Mouse (Mus musculus) intestine, embryonic 16.5 days (tissue): ENCODE measurements around the gene Acot8. TPM values are rescaled to one million over a fixed set of nuclear protein-coding genes. Genes with fewer than 3 reads are reported as not detected.
A peak's percentile ranks its signal among the peaks of the same experiment; 100 is the strongest.

Source experiments
- ATAC-seq: fragments of 200-750 bp; cut with Nextera tagmentation; 2 replicates; pipeline ENCODE4 v1.8.0; 2017; ENCODE audit warnings: moderate TSS enrichment, moderate library complexity
- H3K27ac ChIP-seq: fragments of 300-500 bp; sonication (generic); 2 replicates; pipeline ENCODE4 v1.5.1; 2014; ENCODE audit warnings: mild to moderate bottlenecking, low read length
- H3K27me3 ChIP-seq: fragments of 300-500 bp; sonication (generic); replicated peaks from 2 replicates; pipeline ENCODE4 v1.6.1; 2014; ENCODE audit warnings: low read length, control low read depth, mixed read lengths; ENCODE audit not compliant: control insufficient read depth, insufficient read depth
- H3K36me3 ChIP-seq: fragments of 300-500 bp; sonication (generic); 2 replicates; pipeline ENCODE4 v1.6.1; 2014; ENCODE audit warnings: low read length, control low read depth; ENCODE audit not compliant: control insufficient read depth, insufficient read depth
- H3K4me1 ChIP-seq: fragments of 300-500 bp; sonication (generic); 2 replicates; pipeline ENCODE4 v1.6.1; 2014; ENCODE audit warnings: low read length, control low read depth, mixed read lengths; ENCODE audit not compliant: control insufficient read depth, insufficient read depth
- H3K4me2 ChIP-seq: fragments of 300-500 bp; sonication (generic); 2 replicates; pipeline ENCODE4 v1.6.1; 2014; ENCODE audit warnings: low read depth, low read length, control low read depth
- H3K4me3 ChIP-seq: fragments of 300-500 bp; sonication (generic); 2 replicates; pipeline ENCODE4 v1.5.1; 2014; ENCODE audit warnings: mild to moderate bottlenecking, low read length
- H3K9ac ChIP-seq: fragments of 300-500 bp; sonication (generic); 2 replicates; pipeline ENCODE4 v1.6.1; 2014; ENCODE audit warnings: low read depth, low read length
- H3K9me3 ChIP-seq: fragments of 300-500 bp; sonication (generic); 2 replicates; pipeline ENCODE4 v1.6.1; 2016; ENCODE audit warnings: low read length, control low read depth; ENCODE audit not compliant: control insufficient read depth
- WGBS: fragments of 180-500 bp; shearing (Covaris S2); extraction: QIAGEN DNeasy Blood & Tissue Kit; methylation state at CpG from one replicate; pipeline ENCODE4 v1.1.7; 2014; 5-methylcytosine and 5-hydroxymethylcytosine counted together
- polyA plus RNA-seq: library from polyadenylated mRNA; unstranded; fragments of >200 nt; fragmentation: Nextera tagmentation; extraction: Ambion mirVana; gene quantifications from 2 replicates; pipeline ENCODE4 v1.2.1, GENCODE M21; 2015

The Acot8 gene
- polyA plus RNA-seq, 1 experiment from 2014 or later, result 37.5 TPM

DNA sequence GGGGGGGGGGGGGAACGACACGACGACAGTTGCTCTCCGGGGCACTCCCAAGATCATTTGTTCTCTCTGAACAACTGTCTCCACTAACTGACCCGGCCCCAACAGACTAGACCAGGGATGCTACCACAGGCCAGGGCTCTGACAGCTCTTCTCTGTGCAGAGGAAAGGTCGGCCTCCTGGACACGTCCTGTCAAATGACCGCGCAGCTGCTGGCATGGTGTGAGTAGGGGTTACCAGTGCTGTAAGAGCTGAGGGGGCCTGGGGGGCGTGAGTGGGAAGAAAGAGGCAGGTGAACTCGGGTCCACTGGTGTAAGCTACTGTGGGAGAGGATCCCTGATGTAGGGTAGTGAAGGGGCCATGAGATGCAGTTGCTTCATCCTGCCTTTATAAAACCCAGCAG, 46.8 kb downstream of the Acot8 start:
- H3K36me3 ChIP-seq, result peaks cover 24% of the 10 kb centered on the region
- no peak overlapping the region for H3K27ac ChIP-seq

DNA sequence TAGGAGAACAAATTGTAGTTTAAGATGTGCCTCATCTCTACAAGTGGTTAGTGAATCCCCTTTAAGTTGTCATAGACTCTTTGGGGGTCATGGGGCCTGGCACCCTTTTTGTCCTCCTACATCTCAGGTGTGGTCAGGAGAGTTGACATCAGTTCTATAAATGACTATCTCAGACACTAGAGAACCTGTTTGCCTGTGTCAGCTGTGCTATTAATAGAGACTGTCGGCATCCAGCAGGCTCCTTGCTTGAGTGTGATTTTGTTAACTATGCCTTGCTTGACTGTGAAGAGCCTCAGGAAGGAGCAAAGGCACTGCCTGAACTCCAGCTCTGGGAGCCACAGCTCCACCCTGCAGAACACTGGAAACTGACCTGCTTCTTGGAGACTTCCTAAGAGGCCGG, 49.9 kb downstream of the Acot8 start:
- no peak overlapping the region for H3K27ac ChIP-seq
- H3K9me3 ChIP-seq, result no peaks in the 10 kb centered on the region
- WGBS, result 86% methylated on average over 2 of the region's 2 CpGs
- H3K9ac ChIP-seq, result no peak overlapping the region
- no peaks in the 10 kb centered on the region for H3K4me1 ChIP-seq
- no peak for ATAC-seq
- H3K27me3 ChIP-seq, result no peaks in the 10 kb centered on the region
- no peak overlapping the region for H3K4me2 ChIP-seq
- peaks cover 19% of the 10 kb centered on the region for H3K36me3 ChIP-seq
- H3K4me3 ChIP-seq, result no peak overlapping the region

More for the DNA sequence above, 46.8 kb downstream of the Acot8 start:
- no peak overlapping the region for H3K9ac ChIP-seq
- no peaks in the 10 kb centered on the region for H3K27me3 ChIP-seq
- no peaks in the 10 kb centered on the region for H3K9me3 ChIP-seq
- no peak for ATAC-seq
- no peak overlapping the region for H3K4me2 ChIP-seq
- H3K4me1 ChIP-seq, result no peaks in the 10 kb centered on the region
- no peak overlapping the region for H3K4me3 ChIP-seq
- 89% methylated on average over 11 of the region's 11 CpGs for WGBS

DNA sequence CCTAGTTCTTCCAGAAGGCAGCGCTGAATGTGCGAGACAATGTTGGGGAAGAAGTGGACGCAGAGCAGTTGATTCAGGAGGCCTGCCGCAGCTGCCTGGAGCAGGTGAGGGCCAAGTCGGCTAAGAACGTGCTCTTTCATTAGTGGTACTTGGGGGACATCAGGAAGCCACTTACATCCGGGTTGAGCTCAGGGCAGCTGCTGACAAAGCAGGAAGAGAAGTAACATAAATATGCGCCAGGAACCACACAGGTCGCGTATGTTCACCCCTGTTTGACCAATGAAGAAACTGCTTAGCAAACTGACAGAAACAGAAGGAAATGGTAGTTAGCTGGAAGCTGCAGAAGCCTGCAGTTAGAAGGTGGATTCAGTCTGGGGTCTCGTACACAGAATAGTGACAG, 50.6 kb downstream of the Acot8 start:
- no peak overlapping the region for H3K9ac ChIP-seq
- peaks cover 19% of the 10 kb centered on the region for H3K36me3 ChIP-seq
- no peaks in the 10 kb centered on the region for H3K27me3 ChIP-seq
- no peak overlapping the region for H3K27ac ChIP-seq
- WGBS, result 80% methylated on average over 11 of the region's 11 CpGs
- no peaks in the 10 kb centered on the region for H3K4me1 ChIP-seq
- H3K4me2 ChIP-seq, result no peak overlapping the region
- no peaks in the 10 kb centered on the region for H3K9me3 ChIP-seq
- no peak for ATAC-seq
- no peak overlapping the region for H3K4me3 ChIP-seq

DNA sequence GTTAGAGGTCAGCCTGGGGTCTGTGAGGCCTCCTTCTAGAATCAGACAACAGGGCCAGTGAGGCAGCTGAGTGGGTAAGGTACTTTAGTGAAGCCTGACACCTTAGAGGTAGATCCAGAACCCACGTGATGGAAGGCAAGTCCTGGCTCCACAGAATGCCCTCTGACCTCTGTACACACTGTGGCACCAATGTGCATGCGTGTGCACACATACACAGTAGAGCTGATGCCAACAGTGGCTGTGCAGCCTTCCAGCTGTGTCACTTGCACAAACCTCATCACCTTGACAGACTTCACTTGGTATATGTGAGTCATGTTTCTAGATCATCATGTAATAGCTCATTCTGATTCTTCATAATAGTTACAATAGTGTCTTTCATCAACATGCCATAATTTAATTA, 52.2 kb downstream of the Acot8 start:
- H3K27ac ChIP-seq, result no peak overlapping the region
- no peak for ATAC-seq
- H3K9ac ChIP-seq, result no peak overlapping the region
- 0 out of 2 replicates have a peak, but pooled peaks cover 1% of the 10 kb centered on the region for H3K4me1 ChIP-seq
- no peak overlapping the region for H3K4me2 ChIP-seq
- peaks cover 21% of the 10 kb centered on the region; the same call in 1 of the 2 replicates for H3K36me3 ChIP-seq
- no peaks in the 10 kb centered on the region for H3K9me3 ChIP-seq
- no peak overlapping the region for H3K4me3 ChIP-seq
- H3K27me3 ChIP-seq, result no peaks in the 10 kb centered on the region
- 95% methylated on average over 2 of the region's 2 CpGs for WGBS

DNA sequence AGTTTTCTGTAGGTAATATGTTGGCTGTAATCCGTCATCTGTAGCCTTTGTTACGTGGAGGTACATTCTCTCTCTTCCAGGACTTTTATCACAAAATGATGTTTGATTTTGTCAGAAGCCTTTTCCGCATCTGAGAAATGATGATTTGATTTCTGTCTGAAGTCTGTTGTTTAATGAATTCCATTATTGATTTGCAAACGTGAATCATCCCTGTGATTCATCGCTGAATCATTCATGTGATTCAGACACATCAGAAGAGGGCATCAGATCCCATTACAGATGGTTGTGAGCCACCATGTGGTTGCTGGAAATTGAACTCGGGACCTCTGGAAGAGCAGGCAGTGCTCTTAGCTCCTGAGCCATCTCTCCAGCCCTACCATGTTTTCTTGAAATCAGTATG, 55.7 kb downstream of the Acot8 start:
- Histone ChIP-seq H3K9me3 (no peaks in the 10 kb centered on the region), H3K27ac (no peak overlapping the region), H3K27me3 (no peaks in the 10 kb centered on the region), H3K36me3 (peaks cover 4% of the 10 kb centered on the region; the same call in 1 of the 2 replicates), H3K9ac (no peak overlapping the region), H3K4me1 (peaks cover 16% of the 10 kb centered on the region), H3K4me3 (no peak overlapping the region), H3K4me2 (no peak overlapping the region)
- no peak for ATAC-seq
- 87% methylated on average over 6 of the region's 6 CpGs for WGBS

DNA sequence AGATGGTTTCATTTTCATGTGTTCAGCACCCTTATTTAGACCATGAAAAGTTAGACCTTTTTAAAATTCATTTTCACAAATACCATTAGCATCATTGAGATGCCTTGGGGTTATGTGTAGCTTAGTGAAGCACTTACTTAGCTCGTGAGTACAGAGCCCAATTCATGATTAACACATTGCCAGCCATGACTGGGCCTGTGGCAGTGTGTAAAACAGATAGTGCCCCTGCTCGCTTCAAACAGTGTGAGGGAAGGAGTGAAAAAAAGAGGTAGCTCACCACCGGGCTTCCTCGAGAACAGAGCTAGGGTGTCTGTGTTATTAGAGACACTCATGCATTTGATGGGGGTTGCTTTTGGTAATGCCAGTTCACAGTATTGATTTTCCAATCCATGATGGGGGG, 56.5 kb downstream of the Acot8 start:
- Histone ChIP-seq H3K27me3 (no peaks in the 10 kb centered on the region), H3K4me1 (peaks cover 16% of the 10 kb centered on the region), H3K9me3 (no peaks in the 10 kb centered on the region), H3K27ac (no peak overlapping the region), H3K36me3 (0 out of 2 replicates have a peak, but pooled peaks cover 4% of the 10 kb centered on the region), H3K9ac (no peak overlapping the region), H3K4me2 (no peak overlapping the region), H3K4me3 (no peak overlapping the region)
- WGBS, result 90% methylated on average over 4 of the region's 4 CpGs
- no peak for ATAC-seq

DNA sequence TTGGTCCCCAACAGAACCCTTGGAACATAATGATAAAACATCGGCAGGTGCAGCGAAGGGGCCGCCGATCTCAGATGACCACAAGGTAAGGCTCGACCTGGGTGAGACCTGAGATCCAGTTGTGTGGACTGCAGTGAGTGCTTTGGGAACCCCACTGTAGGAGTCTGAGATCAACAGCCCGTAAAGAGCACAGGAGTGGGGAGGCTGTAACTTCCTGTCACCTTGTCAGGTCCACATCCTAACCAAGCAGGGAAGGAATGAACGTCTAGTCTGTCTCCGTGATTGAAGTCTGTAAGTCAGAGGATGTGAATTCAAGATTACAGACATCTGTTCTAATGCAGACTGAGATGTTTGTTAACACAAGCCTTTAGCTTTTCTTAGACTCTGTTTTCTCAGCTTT, 58.0 kb downstream of the Acot8 start:
- 45% methylated on average over 8 of the region's 8 CpGs for WGBS

DNA sequence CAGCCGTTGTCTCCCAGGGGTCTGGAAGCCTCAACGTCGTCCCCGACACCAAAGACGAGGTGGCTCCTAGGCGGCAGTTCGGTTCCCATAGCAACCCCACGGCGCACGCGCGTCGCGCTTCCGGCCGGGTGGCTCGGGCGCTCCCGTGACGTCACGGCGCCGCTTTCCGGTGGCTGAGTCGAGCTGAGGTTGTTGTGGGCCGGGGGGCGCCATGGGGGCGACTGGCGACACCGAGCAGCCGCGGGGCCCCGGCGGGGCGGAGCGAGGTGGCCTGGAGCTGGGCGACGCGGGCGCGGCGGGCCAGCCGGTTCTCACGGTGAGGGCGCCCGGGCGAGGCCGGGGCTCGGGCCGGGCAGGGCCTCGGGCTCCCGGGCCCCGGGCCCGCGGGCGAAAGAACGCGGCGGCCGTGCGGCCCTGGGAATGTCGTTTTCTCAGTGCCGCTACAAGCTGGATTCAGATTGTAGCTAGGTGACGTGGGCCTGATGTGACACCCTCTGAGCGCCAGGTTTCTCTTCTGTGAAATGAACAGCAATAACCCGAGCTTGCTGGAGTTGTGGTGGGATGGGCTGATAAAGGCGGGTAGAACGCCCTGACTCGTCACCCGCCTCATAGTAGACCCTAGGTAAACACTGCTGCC, 58.7 kb downstream of the Acot8 start, which contains the start of the genes Wfdc3 and Dnttip1:
Gene Wfdc3 (minus strand): TSS at position 89 of the 637 bp plus-strand sequence.
Gene Dnttip1 (plus strand): TSS at position 141 of the 637 bp plus-strand sequence.
- Histone ChIP-seq H3K4me3 (peak within 1 kb of the TSS; percentile 86), H3K36me3 (0 out of 2 replicates have a peak, but pooled peaks cover 2% of the 10 kb centered on the region), H3K4me1 (peaks cover 16% of the 10 kb centered on the region), H3K27ac (peak within 1 kb of the TSS; percentile 73), H3K9ac (peak within 1 kb of the TSS; percentile 91), H3K4me2 (peak within 1 kb of the TSS; percentile 88), H3K27me3 (no peaks in the 10 kb centered on the region), H3K9me3 (no peaks in the 10 kb centered on the region)
- under 1% methylated on average over 68 of the region's 70 CpGs for WGBS
- ATAC-seq, result peak; percentile 91

More for the DNA sequence above, 58.0 kb downstream of the Acot8 start:
- no peak overlapping the region for H3K27ac ChIP-seq
- peak overlapping the region; percentile 91 for H3K9ac ChIP-seq
- H3K4me2 ChIP-seq, result peak overlapping the region; percentile 79
- ATAC-seq, result peak; percentile 5; the same call in 1 of the 2 replicates
- peak overlapping the region; percentile 86 for H3K4me3 ChIP-seq
- peaks cover 16% of the 10 kb centered on the region for H3K4me1 ChIP-seq
- 0 out of 2 replicates have a peak, but pooled peaks cover 2% of the 10 kb centered on the region for H3K36me3 ChIP-seq
- no peaks in the 10 kb centered on the region for H3K9me3 ChIP-seq
- no peaks in the 10 kb centered on the region for H3K27me3 ChIP-seq

DNA sequence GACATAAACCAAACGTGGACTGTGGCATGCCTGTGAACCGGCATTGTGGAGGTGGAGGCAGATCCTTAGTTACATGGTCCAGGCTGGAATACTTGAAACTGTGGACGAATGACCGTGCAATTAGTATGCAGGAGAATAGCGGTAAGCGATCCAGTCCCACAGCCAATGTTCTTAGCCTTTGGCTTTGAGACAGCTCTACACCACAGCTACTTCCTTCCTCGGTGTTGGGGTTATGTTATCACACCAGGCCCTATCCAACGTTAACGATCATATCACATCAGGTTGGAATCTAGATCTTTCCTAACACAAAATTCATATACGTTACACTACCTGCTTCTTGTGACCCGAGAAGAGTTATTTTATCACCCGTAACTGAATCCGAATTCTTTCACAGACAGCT, 59.7 kb downstream of the Acot8 start:
- H3K4me1 ChIP-seq, result peaks cover 16% of the 10 kb centered on the region
- ATAC-seq, result no peak
- H3K4me2 ChIP-seq, result peak overlapping the region; percentile 88
- H3K27me3 ChIP-seq, result no peaks in the 10 kb centered on the region
- H3K36me3 ChIP-seq, result 0 out of 2 replicates have a peak, but pooled peaks cover 2% of the 10 kb centered on the region
- H3K9ac ChIP-seq, result peak overlapping the region; percentile 91; the same call in 1 of the 2 replicates
- peak overlapping the region; percentile 86 for H3K4me3 ChIP-seq
- H3K27ac ChIP-seq, result no peak overlapping the region
- no peaks in the 10 kb centered on the region for H3K9me3 ChIP-seq
- WGBS, result 71% methylated on average over 13 of the region's 13 CpGs
